Mouse (Mus musculus): ENCODE measurements around the gene Zfp142.

Gene Zfp142

DNA sequence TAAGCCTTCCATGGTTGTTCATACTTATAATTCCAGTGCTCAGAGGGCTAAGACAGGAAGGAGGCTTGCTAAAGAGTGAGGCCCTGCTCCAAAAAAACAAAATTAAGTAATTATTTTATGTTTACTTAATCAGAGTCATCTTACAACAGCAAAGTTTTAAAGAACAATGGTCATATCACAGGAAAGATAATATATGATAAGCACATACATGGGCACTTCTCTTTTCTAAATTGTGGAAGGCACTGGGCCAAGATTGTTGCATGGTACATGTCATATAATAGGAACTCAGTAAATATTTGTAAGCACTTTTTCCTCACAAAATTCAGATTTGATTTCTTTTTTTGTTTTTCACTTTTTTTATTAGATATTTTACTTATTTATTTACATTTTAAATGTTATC, 68.2 kb downstream of the Zfp142 start:
- in situ Hi-C loops (cut with MboI), result no loop called here

All from mature B cell (primary cell).